Mouse (Mus musculus): ENCODE measurements around the gene Rbm44. TPM values are rescaled to one million over a fixed set of nuclear protein-coding genes. Genes with fewer than 3 reads are reported as not detected.
A peak's percentile ranks its signal among the peaks of the same experiment; 100 is the strongest.

Rbm44 gene
- total RNA-seq, 2 experiments from 2014 or later, result 0.45 to 0.50 TPM

DNA sequence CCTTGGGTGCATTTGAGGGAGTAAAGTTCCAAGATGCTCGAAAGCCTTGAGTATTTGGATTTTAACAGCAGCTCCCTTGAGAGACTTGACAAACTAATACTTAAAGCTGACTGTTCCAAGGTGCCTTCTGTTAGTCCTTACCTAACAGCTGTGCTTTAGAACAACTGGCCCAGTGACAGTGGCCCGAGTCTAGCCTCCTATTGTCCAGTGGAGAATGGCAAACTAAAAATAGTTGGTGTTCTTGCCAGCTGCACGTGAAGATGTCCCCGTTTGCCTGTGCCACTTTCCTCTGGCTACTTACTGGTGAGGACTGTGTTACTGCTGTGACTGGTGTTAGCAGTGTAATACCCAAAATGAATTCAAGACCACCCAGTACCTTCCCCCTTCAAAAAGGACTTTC is 32.0 kb downstream of the Rbm44 start:
- DNase-seq, result peak; percentile 58 to 62
- intact Hi-C loops (cut with DNase I), result no loop called here

DNA sequence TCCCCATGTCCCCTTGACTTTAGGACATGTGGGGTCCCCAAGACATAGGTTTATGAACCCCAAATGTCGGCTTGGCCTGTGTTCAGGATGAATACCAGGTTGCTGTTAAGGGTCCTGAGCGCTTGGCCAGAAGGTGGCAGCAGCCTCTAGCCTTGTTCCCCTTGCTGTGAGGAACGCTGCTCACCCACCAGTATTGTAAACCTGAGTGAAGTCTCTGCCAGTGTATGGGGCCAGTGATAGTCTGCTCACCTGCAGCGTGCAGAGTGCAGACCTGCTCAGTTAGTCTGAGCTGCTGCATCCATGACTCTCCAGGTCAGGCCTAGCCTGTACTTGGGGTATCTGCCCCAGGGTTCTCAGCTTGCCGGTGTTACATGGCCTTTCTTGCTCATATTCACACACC is 34.2 kb downstream of the Rbm44 start:
- DNase-seq, result peak; percentile 82 to 84
- intact Hi-C loops (cut with DNase I), result loop anchor here (1.0 kb wide), 2 partner anchors 32 to 60 kb away; no protein-coding TSS in a partner anchor

DNA sequence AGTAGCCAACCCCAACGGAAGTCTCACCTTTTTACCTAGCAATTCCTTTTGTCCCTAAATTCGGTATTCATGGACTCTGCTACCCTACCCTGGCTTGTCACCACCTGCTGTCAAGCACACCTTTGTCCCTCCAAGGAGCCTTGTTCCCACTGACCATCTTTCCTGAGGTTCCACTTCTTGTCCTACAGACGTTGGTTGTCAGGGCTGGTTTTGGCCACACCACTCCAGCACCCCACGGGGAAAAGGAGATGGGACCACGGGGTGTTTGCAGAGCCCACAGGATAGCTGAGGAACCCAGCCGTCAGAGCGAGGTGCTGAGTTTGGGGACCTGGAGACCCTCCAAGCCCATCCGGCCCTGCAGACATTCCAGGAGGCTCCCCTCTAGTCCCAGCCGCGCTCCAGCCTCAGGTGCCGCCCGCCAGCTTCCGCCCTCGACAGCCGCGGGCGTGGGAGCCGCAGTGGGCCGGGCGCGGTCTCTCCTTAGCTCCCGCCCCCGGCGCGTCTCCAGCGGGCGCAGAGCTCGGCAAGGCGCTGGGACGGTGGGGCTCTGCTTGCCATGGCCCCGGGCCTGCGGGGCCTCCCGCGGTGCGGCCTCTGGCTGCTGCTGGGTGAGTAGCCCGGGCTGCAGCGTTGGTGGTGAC is 34.8 kb downstream of the Rbm44 start, which contains the start of gene Ramp1:
Gene Ramp1, plus strand, starts transcription at position 290 of the 641 bp plus-strand sequence.
- DNase-seq, result peak; percentile 57 to 66
- intact Hi-C loops (cut with DNase I), result loop anchor here (1.0 to 5.0 kb wide), 3 partner anchors 32 to 207 kb away; no protein-coding TSS in a partner anchor

DNA sequence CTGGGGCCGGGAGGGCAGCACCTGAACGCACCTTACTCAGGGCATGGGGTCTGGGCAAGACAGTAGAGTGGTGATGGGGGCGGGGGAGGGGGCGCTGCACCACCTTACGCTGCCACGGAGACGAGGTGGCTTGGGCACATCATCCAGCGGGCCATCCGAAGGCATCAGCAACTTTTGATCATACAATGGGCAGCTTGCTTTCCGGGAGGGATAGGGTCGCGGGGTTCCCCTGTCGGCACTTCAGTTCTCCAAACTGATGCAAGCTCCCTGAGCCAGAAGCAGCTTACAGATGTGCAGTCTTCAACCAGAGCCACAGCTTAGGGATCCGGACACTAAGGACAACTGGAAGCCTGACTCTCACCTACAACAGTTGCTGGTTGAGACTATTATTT is 35.3 kb downstream of the Rbm44 start:
- DNase-seq, result no peak
- intact Hi-C loops (cut with DNase I), result loop anchor here (5.0 kb wide), 1 partner anchor 208 kb away; no protein-coding TSS in a partner anchor

DNA sequence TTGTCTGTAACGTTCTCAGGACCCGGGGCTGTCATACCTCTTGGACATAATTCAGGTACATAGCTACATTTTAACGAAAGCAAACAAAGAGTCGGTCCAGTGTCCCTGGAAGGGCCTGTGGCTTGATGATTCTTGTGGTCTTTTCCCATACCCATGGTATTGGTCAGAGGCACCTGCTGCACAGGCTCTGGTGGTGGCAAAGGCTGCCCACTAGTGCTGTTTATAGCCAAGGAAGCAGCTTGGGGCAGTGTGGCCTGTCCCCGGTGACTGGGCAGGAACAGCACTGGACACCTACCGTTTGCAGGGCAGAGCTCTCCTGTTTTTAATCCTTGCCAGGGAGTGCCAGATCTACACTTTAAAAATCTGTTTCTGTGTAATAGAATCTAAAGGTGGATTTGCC is 35.8 kb downstream of the Rbm44 start:
- DNase-seq, result peak in 1 of 2 experiments; percentile 30

DNA sequence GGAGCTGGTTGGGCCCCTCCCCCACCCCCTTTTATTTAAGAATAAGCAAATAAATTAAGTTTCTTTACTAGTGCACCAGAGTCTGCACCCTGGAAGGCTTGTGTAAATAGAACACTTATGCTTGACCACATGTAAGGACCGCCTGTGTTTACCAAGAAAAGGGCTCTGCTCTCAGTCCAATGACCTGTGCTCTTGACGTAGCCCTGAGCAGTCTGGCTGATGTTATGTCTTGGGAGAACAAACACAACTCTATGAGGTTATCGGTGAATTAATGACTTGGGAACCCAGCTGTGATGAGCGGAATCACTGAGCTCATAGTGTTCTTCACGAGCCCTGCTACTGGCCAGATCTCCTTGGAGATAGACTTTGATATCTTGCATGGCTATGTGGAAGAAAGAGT is 36.4 kb downstream of the Rbm44 start:
- DNase-seq, result no peak
- intact Hi-C loops (cut with DNase I), result loop anchor here (5.0 kb wide), 1 partner anchor 209 kb away; no protein-coding TSS in a partner anchor

More for the DNA sequence above, 35.8 kb downstream of the Rbm44 start:
- intact Hi-C loops (cut with DNase I), result loop anchor here (5.0 kb wide), 1 partner anchor 208 kb away; no protein-coding TSS in a partner anchor

DNA sequence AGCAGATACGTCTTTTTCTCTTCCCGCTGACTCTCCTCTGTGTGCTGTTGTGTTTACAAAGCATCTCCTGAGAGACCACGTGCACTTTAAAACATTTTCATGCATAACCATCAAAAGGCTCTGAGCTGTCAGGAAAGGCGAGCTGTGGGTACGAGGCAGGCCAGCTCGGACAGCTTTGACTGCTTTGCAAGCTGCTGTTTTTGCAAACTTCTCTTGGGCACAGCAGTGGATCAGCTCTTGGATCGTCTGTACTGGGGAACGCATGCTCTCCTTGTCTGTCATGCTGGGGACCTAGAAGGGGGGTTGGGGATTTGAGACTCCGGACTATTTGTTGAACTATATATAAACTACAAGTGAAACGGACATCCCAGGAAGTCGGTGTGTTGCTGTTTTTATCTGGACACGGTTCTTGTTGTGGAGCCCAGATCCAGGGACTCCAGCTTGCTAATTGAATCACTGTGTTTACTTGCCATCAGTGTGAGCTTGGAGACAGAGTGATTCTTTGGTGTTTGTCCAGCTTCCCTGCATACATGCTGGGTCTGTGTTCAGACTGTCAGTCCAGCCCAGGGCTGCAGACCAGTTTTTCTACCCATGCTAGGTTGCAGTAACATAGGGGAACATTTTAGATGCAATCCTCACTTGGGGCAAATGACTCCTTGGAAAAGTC is 37.0 kb downstream of the Rbm44 start:
- DNase-seq, result peak in 1 of 2 experiments; percentile 39
- intact Hi-C loops (cut with DNase I), result loop anchor here (5.0 kb wide), 1 partner anchor 210 kb away; no protein-coding TSS in a partner anchor

DNA sequence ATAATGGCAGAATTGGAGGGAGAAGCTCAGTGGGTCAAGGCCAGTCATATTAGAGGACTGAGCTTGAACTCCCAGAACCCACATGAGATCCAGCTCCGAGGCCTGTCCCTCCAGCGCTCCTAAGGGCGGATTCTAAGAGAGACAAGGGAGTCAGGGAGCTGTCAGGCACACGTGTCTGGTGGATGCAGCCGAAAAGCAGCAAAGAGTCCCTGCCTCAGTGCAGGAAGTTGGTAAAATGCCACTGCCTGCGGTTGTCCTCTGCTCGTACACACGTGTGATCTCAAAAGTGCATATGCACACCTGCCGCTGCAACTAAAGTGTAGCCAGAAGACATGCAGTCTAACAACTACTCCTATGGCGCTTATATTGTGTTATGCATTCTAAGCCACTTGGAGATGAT is 38.4 kb downstream of the Rbm44 start:
- DNase-seq, result no peak
- intact Hi-C loops (cut with DNase I), result loop anchor here (5.0 kb wide), 1 partner anchor 211 kb away; no protein-coding TSS in a partner anchor

DNA sequence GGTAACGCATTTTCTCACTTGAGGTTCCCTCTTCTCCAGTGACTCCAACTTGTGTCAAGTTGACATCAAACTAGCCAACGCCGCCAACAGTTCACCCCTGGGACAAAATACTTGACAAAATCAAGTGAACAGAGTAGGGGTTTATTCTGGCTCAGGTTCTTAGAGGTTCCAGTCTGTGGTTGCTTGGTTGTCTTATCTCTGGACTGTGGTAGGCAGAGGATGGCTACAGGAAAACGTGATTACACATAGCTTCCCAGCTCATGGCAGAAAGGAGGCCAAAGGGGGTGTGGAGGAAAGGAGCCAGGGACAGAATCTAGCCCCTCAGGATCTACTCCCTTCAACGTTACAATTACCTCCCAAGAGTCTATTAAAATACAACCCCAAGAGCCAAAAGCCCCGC is 41.8 kb downstream of the Rbm44 start:
- DNase-seq, result no peak
- intact Hi-C loops (cut with DNase I), result no loop called here

DNA sequence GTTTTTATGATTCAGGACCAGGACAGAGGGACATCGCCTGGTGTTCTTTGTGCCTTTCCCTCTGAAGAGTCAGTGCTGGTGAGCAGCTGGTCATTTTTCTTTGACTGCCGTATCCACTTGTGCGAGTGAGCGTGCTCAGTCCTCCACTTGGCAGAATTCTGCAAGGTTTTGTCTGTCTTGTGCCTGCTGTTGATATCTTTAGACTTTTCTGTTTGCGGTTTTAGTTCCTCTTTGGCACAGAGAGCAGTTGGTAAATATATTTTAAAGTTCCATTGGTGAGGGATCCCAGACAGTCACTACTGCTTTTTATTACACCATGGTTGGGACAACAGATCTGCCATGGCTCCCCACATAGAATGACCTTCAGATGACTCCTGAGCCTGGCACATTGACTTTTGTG is 42.4 kb downstream of the Rbm44 start:
- no peak for DNase-seq
- intact Hi-C loops (cut with DNase I), result no loop called here

DNA sequence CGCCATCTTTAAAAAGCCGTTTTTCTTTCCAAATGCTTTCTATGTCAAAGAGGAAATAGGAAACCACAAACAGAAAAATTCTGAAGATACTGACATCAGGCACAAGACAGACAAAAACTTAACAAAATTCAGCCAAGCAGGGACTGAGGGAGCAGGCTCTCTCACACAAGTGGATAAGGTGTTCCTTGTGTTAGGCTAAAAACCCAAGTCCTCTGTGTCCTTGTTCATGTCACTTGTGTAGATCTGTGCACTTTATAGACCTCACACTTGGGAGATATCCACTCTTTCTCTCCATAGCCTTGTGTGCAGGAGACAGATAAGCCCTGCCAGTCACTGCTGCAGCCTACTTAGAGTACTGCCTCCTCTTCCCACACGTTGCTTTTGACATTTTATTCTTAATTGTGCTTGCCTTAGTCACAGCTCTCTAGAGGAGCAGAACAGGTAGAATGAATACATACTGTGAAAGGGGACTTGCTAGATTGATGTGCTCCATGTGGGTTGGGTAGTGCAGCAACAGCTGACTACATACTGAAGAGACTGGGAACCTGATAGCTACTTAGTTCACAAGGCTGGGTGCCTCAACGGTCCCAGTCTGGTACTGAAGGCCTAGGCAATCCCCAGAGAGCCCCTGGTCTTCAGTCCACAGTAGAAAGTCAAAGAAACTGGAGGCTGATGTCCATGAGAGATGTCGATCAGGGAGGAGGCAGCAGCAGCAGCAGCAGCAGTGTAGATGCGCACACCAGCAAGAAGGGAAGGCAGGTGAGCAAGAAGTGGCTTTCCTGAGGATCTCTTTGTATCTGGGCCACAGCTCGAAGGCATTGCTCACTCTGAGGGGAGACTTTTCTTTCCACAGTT is 43.1 kb downstream of the Rbm44 start:
- intact Hi-C loops (cut with DNase I), result no loop called here
- no peak for DNase-seq

DNA sequence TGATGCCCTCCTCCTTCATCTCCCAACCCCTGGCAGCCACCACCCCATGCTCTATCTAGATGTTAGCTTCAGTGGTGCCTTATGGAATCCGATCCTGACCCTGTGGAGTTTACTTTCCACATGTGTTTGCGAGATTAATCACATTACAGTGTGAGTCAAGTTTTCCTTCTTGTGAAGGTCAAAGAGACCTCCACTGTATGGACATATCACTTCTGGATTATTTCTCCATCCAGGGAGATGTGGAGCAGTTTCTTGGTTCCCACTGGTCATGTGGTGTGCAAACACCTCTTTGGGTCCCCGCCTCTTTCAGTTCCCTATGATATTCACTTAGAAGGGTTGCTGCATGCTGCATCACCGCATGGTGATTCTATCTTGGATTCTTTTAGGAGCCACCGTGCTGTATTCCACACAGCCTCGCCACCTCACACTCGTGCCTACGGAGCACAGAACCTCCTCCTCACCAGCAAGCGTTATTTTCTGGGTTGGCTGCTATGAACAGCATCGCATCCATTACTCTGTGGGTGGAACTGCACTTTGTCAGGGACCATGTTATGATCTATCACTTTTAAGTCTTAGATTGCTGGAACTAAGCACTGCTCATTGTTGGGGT is 44.1 kb downstream of the Rbm44 start:
- intact Hi-C loops (cut with DNase I), result no loop called here
- no peak for DNase-seq

DNA sequence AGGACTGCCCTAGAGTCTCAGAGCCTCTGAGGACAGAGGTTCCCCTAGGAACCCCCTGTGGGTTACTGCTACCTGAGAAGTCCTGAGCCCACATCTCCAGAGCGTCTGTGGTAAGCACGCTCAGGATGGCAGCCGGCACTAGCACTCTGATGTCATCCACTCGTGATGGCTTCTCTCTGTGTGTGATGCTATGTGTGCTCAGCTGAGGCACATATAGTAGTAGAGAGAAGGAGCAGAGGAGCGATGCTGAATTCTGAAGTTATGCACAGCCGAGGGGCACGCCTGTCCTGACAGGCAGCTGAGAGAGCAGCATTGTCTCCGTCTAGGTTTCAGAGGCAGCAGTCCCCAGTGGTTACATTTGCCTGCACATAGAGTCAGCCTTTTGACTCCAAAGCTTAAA is 47.3 kb downstream of the Rbm44 start:
- intact Hi-C loops (cut with DNase I), result no loop called here
- no peak for DNase-seq

DNA sequence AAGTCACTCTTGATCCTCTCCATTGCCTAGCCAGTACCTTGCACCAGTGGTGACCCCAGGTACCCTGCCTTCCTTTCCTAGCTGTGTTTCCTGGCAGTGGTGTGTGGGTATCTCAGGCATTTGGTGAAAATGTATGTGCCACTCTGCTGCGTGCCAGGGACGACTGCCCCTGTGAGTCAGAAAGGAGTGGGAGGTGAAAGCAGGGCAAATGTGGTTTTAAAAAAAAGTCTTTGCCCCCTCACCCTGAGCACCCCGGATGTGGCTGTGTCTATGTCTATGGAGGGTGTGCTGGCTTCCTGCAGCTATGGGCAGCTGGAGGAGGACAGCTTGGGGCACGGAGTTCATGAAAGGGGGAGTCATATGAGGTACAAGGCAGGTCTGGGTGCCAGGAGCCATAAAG is 48.4 kb downstream of the Rbm44 start:
- intact Hi-C loops (cut with DNase I), result no loop called here
- DNase-seq, result no peak

DNA sequence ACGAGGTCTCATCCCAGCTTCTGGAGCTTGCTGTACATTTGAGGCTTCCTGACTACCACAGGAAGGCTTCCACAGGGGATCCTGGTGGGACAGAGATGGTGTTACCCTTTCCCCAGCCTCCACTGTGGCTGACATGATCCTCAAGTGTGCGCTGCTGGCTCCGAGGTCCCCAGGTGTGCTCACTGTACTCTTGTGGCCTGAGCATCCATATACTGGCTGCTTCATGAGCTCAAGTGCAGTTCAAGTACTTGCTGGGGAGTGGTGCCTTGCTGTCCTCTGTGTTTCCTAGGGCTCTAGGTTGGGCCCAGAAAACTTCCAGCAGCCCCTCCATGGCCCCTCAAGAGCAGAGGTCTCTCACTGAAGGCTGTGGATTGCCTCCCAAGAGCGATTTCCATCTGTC is 48.8 kb downstream of the Rbm44 start:
- intact Hi-C loops (cut with DNase I), result no loop called here
- DNase-seq, result no peak

DNA sequence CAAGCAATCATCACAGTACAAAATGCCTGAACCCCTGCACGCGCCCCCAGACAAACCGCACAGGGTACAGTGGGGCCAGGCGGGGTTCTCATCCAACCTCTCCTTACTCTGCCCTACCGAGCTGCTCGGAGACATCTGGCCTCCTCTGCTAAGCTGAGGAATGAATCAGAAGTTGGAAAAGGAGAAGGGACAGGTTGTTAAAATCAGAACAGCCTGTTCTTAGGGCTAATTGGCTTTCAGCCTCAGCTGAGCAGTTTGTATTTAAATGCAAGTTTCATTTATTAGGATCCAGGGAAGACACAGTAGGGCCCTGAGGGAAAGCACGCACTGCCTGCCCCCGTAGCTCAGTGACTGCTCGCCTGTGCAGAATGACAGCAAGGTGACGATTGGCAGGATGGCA is 54.9 kb downstream of the Rbm44 start:
- intact Hi-C loops (cut with DNase I), result no loop called here
- DNase-seq, result no peak

DNA sequence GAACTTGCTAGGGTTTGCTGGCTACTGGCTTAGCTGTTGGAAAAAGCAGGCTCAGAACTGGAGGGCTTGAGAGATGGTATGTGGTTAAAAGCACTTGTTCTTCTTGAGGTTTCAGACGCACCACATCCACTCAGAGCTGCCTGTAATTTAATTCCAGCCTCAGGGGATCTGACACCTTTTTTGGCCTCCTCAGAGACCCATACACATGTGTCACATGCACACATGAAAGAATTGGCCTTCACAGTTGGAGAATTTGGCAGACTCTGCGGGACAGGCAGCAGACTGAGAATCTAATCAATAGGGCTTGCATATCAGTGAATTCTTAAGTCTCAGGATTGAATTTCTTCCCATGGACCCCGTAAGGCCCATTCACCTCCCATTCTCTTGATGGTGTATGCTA is 56.2 kb downstream of the Rbm44 start:
- intact Hi-C loops (cut with DNase I), result no loop called here

DNA sequence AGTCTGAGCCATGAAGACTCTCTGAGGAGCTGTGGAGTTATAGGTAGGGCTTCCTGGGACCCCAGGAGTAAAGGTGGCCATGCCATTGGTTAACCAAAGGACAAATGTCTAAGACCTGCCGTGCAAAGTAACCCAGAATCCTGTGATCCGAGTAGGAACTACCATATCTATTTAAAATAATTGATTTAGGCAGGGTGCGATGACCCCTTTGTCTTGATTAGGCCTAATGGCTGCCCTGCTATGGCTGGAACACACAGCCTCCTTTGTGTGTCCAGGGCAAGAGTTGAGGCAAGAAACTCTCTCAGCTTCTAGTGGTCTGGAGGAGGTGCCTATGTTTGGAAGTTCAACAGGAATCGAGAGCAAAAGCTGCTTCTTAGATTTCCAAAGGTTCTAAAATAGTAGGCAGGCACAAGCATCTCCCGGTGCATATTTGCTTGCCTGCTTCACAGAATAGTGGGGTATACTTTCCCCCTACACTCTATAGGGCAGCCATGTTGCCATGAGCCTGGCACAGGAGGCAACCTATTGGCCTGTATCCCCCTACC is 59.4 kb downstream of the Rbm44 start:
- intact Hi-C loops (cut with DNase I), result no loop called here
- DNase-seq, result no peak

More for the DNA sequence above, 56.2 kb downstream of the Rbm44 start:
- DNase-seq, result no peak

DNA sequence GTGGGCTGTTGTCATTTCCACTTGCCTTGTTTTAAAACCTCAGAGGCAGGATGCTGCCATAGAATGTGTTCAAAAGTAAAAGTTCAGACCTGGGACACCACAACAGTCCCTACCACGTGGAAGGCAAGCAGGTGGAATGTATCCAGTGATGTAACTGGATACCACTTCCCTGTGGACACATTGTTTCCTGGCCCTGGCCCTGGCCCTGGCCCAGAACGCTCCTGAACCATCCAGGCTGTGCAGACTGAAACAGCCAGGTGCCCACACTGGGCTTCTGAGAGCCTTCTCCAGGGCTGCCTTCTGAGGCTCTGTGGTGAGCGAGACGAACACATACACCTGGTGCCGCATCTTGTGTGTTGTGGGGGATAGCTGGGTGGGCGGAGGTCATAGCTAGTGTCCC is 60.8 kb downstream of the Rbm44 start:
- DNase-seq, result no peak
- intact Hi-C loops (cut with DNase I), result no loop called here

DNA sequence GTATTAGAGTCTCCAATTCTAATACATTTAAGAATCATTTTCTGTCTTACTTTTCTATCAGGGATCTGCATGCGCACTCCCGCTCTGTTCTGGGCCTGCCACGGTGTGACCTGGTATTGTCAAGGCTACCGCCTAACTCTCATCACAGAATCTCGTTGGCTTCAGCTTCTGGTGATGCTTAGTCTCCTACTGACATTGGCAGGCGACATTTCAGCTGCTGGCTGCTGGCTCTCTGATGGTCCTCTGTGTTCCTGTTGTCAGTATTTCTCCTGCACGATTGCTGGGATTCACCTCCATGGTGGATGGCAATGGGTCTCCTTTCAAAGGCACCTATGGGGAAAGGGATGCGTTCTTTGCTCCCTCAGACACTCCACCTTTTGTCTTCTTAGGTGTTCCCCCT is 61.4 kb downstream of the Rbm44 start:
- DNase-seq, result no peak
- intact Hi-C loops (cut with DNase I), result no loop called here
